Comparison of ENCODE assay signal across 28 mouse cellular contexts in the genomic region with DNA sequence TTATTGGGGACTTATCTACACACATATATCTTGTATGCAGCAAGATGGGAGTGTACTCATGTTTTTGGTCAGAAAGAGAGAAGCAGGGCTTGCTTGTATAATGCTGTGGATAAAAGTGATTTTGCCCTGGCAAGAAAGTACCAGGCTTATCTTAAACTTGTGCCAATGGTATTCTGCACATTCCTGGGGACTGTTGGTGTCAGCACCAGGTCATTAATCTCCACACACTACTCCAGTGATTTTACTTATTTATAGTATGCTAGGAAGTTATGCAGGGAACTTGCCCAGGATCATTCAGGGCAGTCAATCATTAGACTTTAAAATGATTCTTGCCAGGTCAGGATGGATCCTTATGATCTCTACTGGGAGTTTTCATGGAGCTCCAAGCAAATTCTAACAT.
DNase-seq lines count a peak whose midpoint lies in the region; ATAC-seq and TF ChIP-seq lines count a peak whose summit lies in the region.
"Had no signal": no experiment of that assay in that cellular context is flagged by ENCODE, and none has a peak within 500 bp of the region (broad histone marks: within the 10 kb centered on the region; RNA-seq: fewer than 3 reads in every experiment).

No protein-coding gene starts in this region.

- H3K9ac ChIP-seq in heart, embryonic 12.5 days: no peak overlapping the region
- no peak overlapping the region for H3K9ac ChIP-seq in heart, postnatal 0 days (replicated peaks; ENCODE audit: low read depth, low read length)
- no peak overlapping the region for H3K9ac ChIP-seq in neural tube, embryonic 15.5 days (replicated peaks)
- H3K9ac ChIP-seq: embryonic facial prominence, embryonic 12.5 days; forebrain, embryonic 15.5 days; hindbrain, embryonic 12.5 days; intestine, embryonic 15.5 days; limb, embryonic 15.5 days; liver, embryonic 13.5 days had no signal

- H3K36me3 ChIP-seq in heart, embryonic 12.5 days: no peaks in the 10 kb centered on the region
- H3K36me3 ChIP-seq in heart, postnatal 0 days (replicated peaks; ENCODE audit: control insufficient read depth, insufficient read depth, low read length): no peaks in the 10 kb centered on the region
- H3K36me3 ChIP-seq in neural tube, embryonic 15.5 days: no peaks in the 10 kb centered on the region
- H3K36me3 ChIP-seq: embryonic facial prominence, embryonic 12.5 days; forebrain, embryonic 15.5 days; hindbrain, embryonic 12.5 days; intestine, embryonic 15.5 days; limb, embryonic 10.5 days; limb, embryonic 15.5 days; liver, embryonic 13.5 days had no signal

- DNase-seq in heart, adult 9 months (ENCODE audit: low spot score in 2 of 2): peak; percentile 35 to 52
- peak; percentile 6 for DNase-seq in lung, postnatal 36 days
- DNase-seq in lung, postnatal 25 days (ENCODE audit: low spot score): no peak
- peak; percentile 87 for DNase-seq in heart, postnatal 0 days (ENCODE audit: low spot score)
- no peak for DNase-seq in adrenal gland, postnatal 36 days
- DNase-seq: adrenal gland, postnatal 14 days; cerebellum, adult 11-12 months; cerebellum, adult 9-11 months; embryo, embryonic 11 days; gastrocnemius, postnatal 25 days; kidney, adult 9 months; kidney, postnatal 14 days; layer of hippocampus, adult 9-11 months; liver, embryonic 13.5 days; thymus, adult 2 months; thymus, postnatal 36 days had no signal

- no peak for ATAC-seq in heart, embryonic 12.5 days (ENCODE audit: insufficient number of reproducible peaks, low FRiP score)
- ATAC-seq in heart, postnatal 0 days (ENCODE audit: insufficient read depth, low read depth): peak; percentile 80
- no peak for ATAC-seq in neural tube, embryonic 15.5 days (ENCODE audit: low FRiP score)
- ATAC-seq: CD4-positive, CD25-positive, alpha-beta regulatory T cell, adult 4 months; forebrain, embryonic 15.5 days; hindbrain, postnatal 0 days; intestine, embryonic 15.5 days; midbrain, embryonic 16.5 days had no signal

- no peak overlapping the region for H3K27ac ChIP-seq in heart, embryonic 12.5 days (ENCODE audit: poor library complexity, severe bottlenecking)
- peak overlapping the region; percentile 79 for H3K27ac ChIP-seq in heart, postnatal 0 days (ENCODE audit: low read depth)
- no peak overlapping the region for H3K27ac ChIP-seq in neural tube, embryonic 15.5 days (replicated peaks)
- H3K27ac ChIP-seq: embryonic facial prominence, embryonic 12.5 days; forebrain, embryonic 15.5 days; hindbrain, embryonic 12.5 days; hindbrain, postnatal 0 days; intestine, embryonic 15.5 days; limb, embryonic 10.5 days; limb, embryonic 15.5 days; liver, embryonic 13.5 days; macrophage had no signal

- peak; percentile 98 for TF ChIP-seq EP300 in heart, postnatal 0 days (IDR thresholded peaks at IDR 0.05; ENCODE audit: low read depth)

- no peak for TF ChIP-seq CTCF in heart, postnatal 0 days (IDR thresholded peaks at IDR 0.05; ENCODE audit: low read depth)

- peaks cover 29% of the 10 kb centered on the region for H3K4me1 ChIP-seq in heart, embryonic 12.5 days (replicated peaks)
- peaks cover 26% of the 10 kb centered on the region for H3K4me1 ChIP-seq in heart, postnatal 0 days (ENCODE audit: control insufficient read depth, insufficient read depth)
- no peaks in the 10 kb centered on the region for H3K4me1 ChIP-seq in neural tube, embryonic 15.5 days
- H3K4me1 ChIP-seq: embryonic facial prominence, embryonic 12.5 days; forebrain, embryonic 15.5 days; hindbrain, embryonic 12.5 days; intestine, embryonic 15.5 days; limb, embryonic 10.5 days; limb, embryonic 15.5 days; liver, embryonic 13.5 days had no signal

- no peaks in the 10 kb centered on the region for H3K27me3 ChIP-seq in heart, embryonic 12.5 days (replicated peaks)
- H3K27me3 ChIP-seq in heart, postnatal 0 days (ENCODE audit: control insufficient read depth, insufficient read depth, low read length): no peaks in the 10 kb centered on the region
- no peaks in the 10 kb centered on the region for H3K27me3 ChIP-seq in neural tube, embryonic 15.5 days (replicated peaks)
- H3K27me3 ChIP-seq: embryonic facial prominence, embryonic 12.5 days; forebrain, embryonic 15.5 days; hindbrain, embryonic 12.5 days; intestine, embryonic 15.5 days; limb, embryonic 15.5 days; liver, embryonic 13.5 days had no signal

- H3K4me2 ChIP-seq in heart, embryonic 12.5 days: no peak overlapping the region
- H3K4me2 ChIP-seq in heart, postnatal 0 days (ENCODE audit: low read depth, low read length): no peak overlapping the region
- H3K4me2 ChIP-seq in neural tube, embryonic 15.5 days: no peak overlapping the region
- H3K4me2 ChIP-seq: embryonic facial prominence, embryonic 12.5 days; forebrain, embryonic 15.5 days; hindbrain, embryonic 12.5 days; intestine, embryonic 15.5 days; limb, embryonic 15.5 days; liver, embryonic 13.5 days had no signal

- no peak overlapping the region for H3K4me3 ChIP-seq in heart, embryonic 12.5 days
- no peak overlapping the region for H3K4me3 ChIP-seq in heart, postnatal 0 days (ENCODE audit: low read depth, low read length)
- no peak overlapping the region for H3K4me3 ChIP-seq in neural tube, embryonic 15.5 days (replicated peaks)
- H3K4me3 ChIP-seq: embryonic facial prominence, embryonic 12.5 days; forebrain, embryonic 15.5 days; hindbrain, embryonic 12.5 days; intestine, embryonic 15.5 days; limb, embryonic 10.5 days; limb, embryonic 15.5 days; liver, embryonic 13.5 days had no signal

- H3K9me3 ChIP-seq in heart, embryonic 12.5 days (replicated peaks): no peaks in the 10 kb centered on the region
- H3K9me3 ChIP-seq in heart, postnatal 0 days (replicated peaks; ENCODE audit: control insufficient read depth, low read length): no peaks in the 10 kb centered on the region
- no peaks in the 10 kb centered on the region for H3K9me3 ChIP-seq in neural tube, embryonic 15.5 days (replicated peaks)
- H3K9me3 ChIP-seq: embryonic facial prominence, embryonic 12.5 days; forebrain, embryonic 15.5 days; hindbrain, embryonic 12.5 days; intestine, embryonic 15.5 days; limb, embryonic 10.5 days; limb, embryonic 15.5 days; liver, embryonic 13.5 days had no signal

Comparison
In these comparisons a context has a peak if more than half of its experiments do, and no peak if none do; other contexts are left out.
1. DNase-seq: peak in heart, adult 9 months (2 of 2), lung, postnatal 36 days (single experiment) and heart, postnatal 0 days (single experiment); none in lung, postnatal 25 days (single experiment) and adrenal gland, postnatal 36 days (0 of 2).